Mouse (Mus musculus): ENCODE results near the gene Ano8. TPM values are rescaled to one million over a fixed set of nuclear protein-coding genes. Genes with fewer than 3 reads are reported as not detected.

Ano8 gene
- polyA plus RNA-seq, 1 experiment, result 7.1 TPM

DNA sequence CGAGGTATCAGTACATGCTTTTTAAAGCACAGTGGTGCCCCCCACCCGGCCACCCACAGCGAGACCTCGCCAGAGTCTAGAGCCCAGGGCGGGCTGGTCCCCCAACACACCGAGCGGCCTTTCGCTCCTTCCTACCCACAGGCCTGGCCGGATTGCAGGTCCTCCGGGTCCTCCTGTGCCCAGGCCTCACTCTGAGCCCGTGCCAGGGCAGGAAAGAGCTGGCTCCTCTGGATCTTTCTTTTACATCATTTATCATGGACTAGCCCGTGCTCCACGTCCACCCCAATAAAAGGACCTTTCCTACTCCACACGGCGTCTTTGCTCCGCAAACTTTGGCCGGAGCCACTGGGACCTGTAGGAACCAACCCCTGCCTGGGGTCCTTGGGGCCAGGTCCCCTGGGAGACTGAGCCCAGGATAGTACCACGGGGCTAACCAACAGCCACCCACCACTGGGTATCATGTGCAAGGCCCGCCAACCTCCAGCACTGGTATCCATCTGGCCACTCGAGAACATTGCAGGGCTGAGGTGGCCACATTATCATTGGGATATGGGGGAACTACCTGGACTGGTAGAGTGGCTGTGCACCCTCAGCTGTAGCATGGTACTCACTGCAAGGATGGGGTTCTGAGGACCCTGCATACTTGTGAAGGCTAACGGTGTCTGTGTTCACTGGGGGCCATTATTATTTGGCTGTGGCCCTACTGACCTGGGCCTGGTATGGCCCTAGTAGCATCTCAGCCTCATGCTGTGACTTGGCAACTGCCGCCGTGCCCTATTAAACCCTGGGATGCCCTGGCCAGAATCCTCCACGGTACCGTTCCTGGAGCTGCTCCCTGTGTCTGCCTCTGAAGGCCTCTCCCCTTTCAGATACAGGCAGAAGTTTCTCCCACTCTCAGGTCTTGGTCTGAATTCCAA lies 10.7 kb downstream of the Ano8 start:
- TF ChIP-seq CTCF (IDR thresholded peaks at IDR 0.05; ENCODE audit: low read depth, low read length) (no peak), POLR2A (IDR thresholded peaks at IDR 0.05; ENCODE audit: insufficient read depth, low read length) (no peak), EP300 (IDR thresholded peaks at IDR 0.05; ENCODE audit: insufficient read depth, low read depth, low read length) (no peak)
- Histone ChIP-seq H3K4me3 (ENCODE audit: low read depth, low read length) (peak overlapping the region; percentile 77; the same call in 1 of the 2 replicates), H3K9ac (ENCODE audit: low read depth, poor library complexity, severe bottlenecking) (peak overlapping the region; percentile 87; the same call in 1 of the 2 replicates), H3K27me3 (ENCODE audit: control insufficient read depth, insufficient read depth, low read length, poor library complexity, severe bottlenecking) (no peaks in the 10 kb centered on the region), H3K4me1 (ENCODE audit: control insufficient read depth, insufficient read depth, low read length) (peaks cover 2% of the 10 kb centered on the region), H3K27ac (ENCODE audit: insufficient read depth, low read length) (no peak overlapping the region), H3K9me3 (replicated peaks; ENCODE audit: control insufficient read depth, insufficient read depth, low read length, poor library complexity, severe bottlenecking) (no peaks in the 10 kb centered on the region), H3K36me3 (ENCODE audit: control insufficient read depth, insufficient read depth, low read length, poor library complexity, severe bottlenecking) (peaks cover 7% of the 10 kb centered on the region)

DNA sequence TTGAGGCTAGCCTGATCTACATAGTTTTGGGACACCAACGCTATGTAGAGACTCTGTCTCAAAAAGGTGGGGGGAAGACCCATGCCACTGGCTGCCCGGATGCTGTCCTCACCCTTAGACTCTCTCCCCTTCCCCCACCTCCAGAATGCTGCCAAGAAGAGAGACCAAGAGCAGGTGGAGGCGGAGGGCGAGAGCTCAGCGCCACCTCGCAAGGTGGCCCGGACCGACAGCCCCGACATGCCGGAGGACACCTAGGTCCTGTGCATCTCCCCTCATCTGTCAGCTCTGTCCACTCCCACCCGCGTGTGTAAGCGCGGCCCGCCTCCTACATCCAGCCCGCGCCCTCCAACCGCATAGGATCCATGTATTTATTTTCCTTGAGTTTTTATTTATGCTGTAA lies 11.4 kb downstream of the Ano8 start:
- Histone ChIP-seq H3K27me3 (ENCODE audit: control insufficient read depth, insufficient read depth, low read length, poor library complexity, severe bottlenecking) (no peaks in the 10 kb centered on the region), H3K9ac (ENCODE audit: low read depth, poor library complexity, severe bottlenecking) (no peak overlapping the region), H3K4me3 (ENCODE audit: low read depth, low read length) (no peak overlapping the region), H3K9me3 (replicated peaks; ENCODE audit: control insufficient read depth, insufficient read depth, low read length, poor library complexity, severe bottlenecking) (no peaks in the 10 kb centered on the region), H3K27ac (ENCODE audit: insufficient read depth, low read length) (no peak overlapping the region), H3K4me1 (ENCODE audit: control insufficient read depth, insufficient read depth, low read length) (peaks cover 2% of the 10 kb centered on the region), H3K36me3 (ENCODE audit: control insufficient read depth, insufficient read depth, low read length, poor library complexity, severe bottlenecking) (peaks cover 7% of the 10 kb centered on the region)
- no peak for TF ChIP-seq EP300 (IDR thresholded peaks at IDR 0.05; ENCODE audit: insufficient read depth, low read depth, low read length)
- TF ChIP-seq POLR2A (IDR thresholded peaks at IDR 0.05; ENCODE audit: insufficient read depth, low read length), result no peak
- TF ChIP-seq CTCF (IDR thresholded peaks at IDR 0.05; ENCODE audit: low read depth, low read length), result no peak

DNA sequence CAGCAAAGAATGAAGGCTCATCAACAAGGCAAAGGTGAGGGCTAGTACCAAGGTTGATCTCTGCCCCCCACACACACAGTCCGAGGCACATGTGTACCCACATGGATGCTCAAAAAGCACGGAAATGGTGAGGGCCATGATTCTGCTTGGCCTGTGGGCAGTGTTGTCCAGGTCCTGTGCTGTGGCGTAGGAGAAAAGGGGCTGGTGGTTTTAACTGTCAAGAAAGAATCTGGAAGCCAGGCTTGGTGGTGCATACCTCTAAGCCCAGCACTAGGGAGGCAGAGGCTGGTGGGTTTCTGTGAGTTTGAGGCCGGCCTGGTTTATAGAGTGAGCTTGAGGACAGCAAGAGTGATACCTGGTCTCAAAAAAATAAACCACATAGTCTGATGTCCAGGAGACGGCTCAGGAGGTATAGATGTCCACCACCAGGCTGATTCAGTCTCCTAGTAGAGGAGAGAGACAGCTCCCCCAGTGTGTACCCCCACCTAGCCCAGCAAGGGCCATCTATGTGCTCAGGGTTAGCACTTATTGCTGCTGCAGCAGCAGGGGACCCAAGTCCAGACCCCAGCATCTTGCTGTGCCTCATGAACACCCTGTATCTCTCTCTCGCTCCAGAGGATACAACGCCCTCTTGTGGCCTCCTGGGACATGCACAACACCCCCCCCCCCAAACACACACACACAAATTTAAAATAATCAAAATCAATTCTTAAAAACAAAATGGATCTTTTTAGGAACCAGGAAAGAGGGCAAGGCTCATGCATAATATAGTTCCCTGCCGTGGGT lies 13.0 kb downstream of the Ano8 start:
- no peak overlapping the region for H3K9ac ChIP-seq (ENCODE audit: low read depth, poor library complexity, severe bottlenecking)
- no peaks in the 10 kb centered on the region for H3K9me3 ChIP-seq (replicated peaks; ENCODE audit: control insufficient read depth, insufficient read depth, low read length, poor library complexity, severe bottlenecking)
- H3K4me3 ChIP-seq (ENCODE audit: low read depth, low read length), result no peak overlapping the region
- peaks cover 2% of the 10 kb centered on the region for H3K4me1 ChIP-seq (ENCODE audit: control insufficient read depth, insufficient read depth, low read length)
- H3K36me3 ChIP-seq (ENCODE audit: control insufficient read depth, insufficient read depth, low read length, poor library complexity, severe bottlenecking), result peaks cover 7% of the 10 kb centered on the region
- TF ChIP-seq POLR2A (IDR thresholded peaks at IDR 0.05; ENCODE audit: insufficient read depth, low read length) (no peak), CTCF (IDR thresholded peaks at IDR 0.05; ENCODE audit: low read depth, low read length) (peak; percentile 58), EP300 (IDR thresholded peaks at IDR 0.05; ENCODE audit: insufficient read depth, low read depth, low read length) (no peak)
- no peaks in the 10 kb centered on the region for H3K27me3 ChIP-seq (ENCODE audit: control insufficient read depth, insufficient read depth, low read length, poor library complexity, severe bottlenecking)
- no peak overlapping the region for H3K27ac ChIP-seq (ENCODE audit: insufficient read depth, low read length)

DNA sequence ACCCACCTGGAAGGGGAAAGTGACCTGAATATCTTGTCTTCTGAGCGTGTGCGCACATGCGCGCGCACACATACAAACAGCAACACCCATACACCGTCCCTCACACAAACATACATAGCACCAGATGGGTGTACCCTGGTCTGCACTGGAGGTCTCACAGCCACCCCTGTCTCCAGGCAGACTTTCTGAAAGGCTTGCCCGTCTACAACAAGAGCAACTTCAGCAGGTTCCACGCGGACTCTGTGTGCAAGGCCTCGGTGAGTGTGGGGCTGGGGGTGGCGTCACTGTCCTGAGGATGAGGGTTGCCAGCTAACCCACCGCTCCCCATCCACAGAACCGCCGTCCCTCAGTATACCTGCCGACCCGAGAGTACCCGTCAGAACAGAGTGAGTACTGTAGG lies 13.9 kb downstream of the Ano8 start:
- no peak overlapping the region for H3K27ac ChIP-seq (ENCODE audit: insufficient read depth, low read length)
- no peaks in the 10 kb centered on the region for H3K9me3 ChIP-seq (replicated peaks; ENCODE audit: control insufficient read depth, insufficient read depth, low read length, poor library complexity, severe bottlenecking)
- TF ChIP-seq CTCF (IDR thresholded peaks at IDR 0.05; ENCODE audit: low read depth, low read length), result no peak
- no peak overlapping the region for H3K4me3 ChIP-seq (ENCODE audit: low read depth, low read length)
- H3K36me3 ChIP-seq (ENCODE audit: control insufficient read depth, insufficient read depth, low read length, poor library complexity, severe bottlenecking), result peaks cover 7% of the 10 kb centered on the region
- no peaks in the 10 kb centered on the region for H3K27me3 ChIP-seq (ENCODE audit: control insufficient read depth, insufficient read depth, low read length, poor library complexity, severe bottlenecking)
- H3K9ac ChIP-seq (ENCODE audit: low read depth, poor library complexity, severe bottlenecking), result no peak overlapping the region
- H3K4me1 ChIP-seq (ENCODE audit: control insufficient read depth, insufficient read depth, low read length), result peaks cover 2% of the 10 kb centered on the region

DNA sequence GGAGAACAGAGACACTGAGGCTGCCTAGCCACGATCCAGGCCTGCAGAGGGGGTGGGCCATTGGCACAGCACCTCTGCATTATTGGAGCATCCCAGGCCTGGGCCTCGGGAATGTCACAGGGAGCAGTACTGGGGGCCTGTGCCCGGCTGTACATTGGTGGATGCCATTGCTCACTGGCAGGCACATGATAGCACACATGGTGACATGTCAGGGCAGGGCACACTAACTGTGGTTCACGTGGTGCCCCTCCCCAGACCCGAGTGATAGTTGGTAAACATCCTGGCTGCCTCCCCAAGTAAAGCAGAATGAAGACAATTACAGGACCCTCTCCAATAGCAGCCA lies 14.9 kb downstream of the Ano8 start:
- H3K27me3 ChIP-seq (ENCODE audit: control insufficient read depth, insufficient read depth, low read length, poor library complexity, severe bottlenecking), result no peaks in the 10 kb centered on the region
- H3K9ac ChIP-seq (ENCODE audit: low read depth, poor library complexity, severe bottlenecking), result no peak overlapping the region
- H3K4me1 ChIP-seq (ENCODE audit: control insufficient read depth, insufficient read depth, low read length), result peaks cover 2% of the 10 kb centered on the region
- peaks cover 10% of the 10 kb centered on the region for H3K36me3 ChIP-seq (ENCODE audit: control insufficient read depth, insufficient read depth, low read length, poor library complexity, severe bottlenecking)
- TF ChIP-seq CTCF (IDR thresholded peaks at IDR 0.05; ENCODE audit: low read depth, low read length) (no peak), EP300 (IDR thresholded peaks at IDR 0.05; ENCODE audit: insufficient read depth, low read depth, low read length) (no peak), POLR2A (IDR thresholded peaks at IDR 0.05; ENCODE audit: insufficient read depth, low read length) (no peak)
- no peaks in the 10 kb centered on the region for H3K9me3 ChIP-seq (replicated peaks; ENCODE audit: control insufficient read depth, insufficient read depth, low read length, poor library complexity, severe bottlenecking)
- H3K27ac ChIP-seq (ENCODE audit: insufficient read depth, low read length), result no peak overlapping the region
- no peak overlapping the region for H3K4me3 ChIP-seq (ENCODE audit: low read depth, low read length)
